Mouse (Mus musculus): ENCODE measurements around the gene Srbd1. TPM values are rescaled to one million over a fixed set of nuclear protein-coding genes. Genes with fewer than 3 reads are reported as not detected.

Gene Srbd1
- polyA plus RNA-seq, 1 experiment from 2014 or later = 18.4 TPM

DNA sequence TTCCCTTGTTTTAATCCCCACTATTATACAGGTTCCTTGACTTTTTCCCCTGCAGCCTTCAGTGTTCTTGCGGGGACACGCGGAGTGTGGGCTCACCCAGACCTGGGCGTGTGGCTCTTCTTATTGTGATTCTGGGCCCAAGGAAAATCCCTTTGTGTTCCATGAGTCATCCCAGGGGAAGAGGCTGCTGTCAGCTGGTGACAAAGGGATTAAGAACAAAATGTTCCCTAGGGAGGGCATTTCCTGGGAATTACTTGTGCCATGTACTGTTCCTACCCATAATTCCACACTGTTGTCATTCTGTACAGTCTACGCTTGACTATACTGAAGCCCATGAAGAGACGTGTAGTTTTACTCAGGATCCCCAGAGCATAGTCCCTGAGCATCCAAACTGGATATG is 12.0 kb upstream of the Srbd1 start:
- H3K9ac ChIP-seq (ENCODE audit: low read length) = no peak overlapping the region
- no peaks in the 10 kb centered on the region for H3K27me3 ChIP-seq (ENCODE audit: control insufficient read depth, insufficient read depth, low read depth, low read length)
- no peaks in the 10 kb centered on the region for H3K4me1 ChIP-seq (replicated peaks; ENCODE audit: control insufficient read depth, insufficient read depth, low read length)
- WGBS = 82% methylated on average over 6 of the region's 6 CpGs
- H3K36me3 ChIP-seq (ENCODE audit: control insufficient read depth, insufficient read depth, low read length) = no peaks in the 10 kb centered on the region
- no peak overlapping the region for H3K4me3 ChIP-seq (ENCODE audit: low read length)
- no peak for ATAC-seq (ENCODE audit: low read depth)
- no peak overlapping the region for H3K27ac ChIP-seq (ENCODE audit: low read length)
- H3K4me2 ChIP-seq (ENCODE audit: low read depth, low read length) = no peak overlapping the region
- H3K9me3 ChIP-seq (ENCODE audit: control insufficient read depth, low read length) = peaks cover 4% of the 10 kb centered on the region; the same call in 1 of the 2 replicates

- Histone ChIP-seq H3K9ac (ENCODE audit: low read length) (no peak overlapping the region), H3K27ac (ENCODE audit: low read length) (no peak overlapping the region), H3K4me1 (replicated peaks; ENCODE audit: control insufficient read depth, insufficient read depth, low read length) (no peaks in the 10 kb centered on the region; the same call in 1 of the 2 replicates), H3K36me3 (ENCODE audit: control insufficient read depth, insufficient read depth, low read length) (no peaks in the 10 kb centered on the region), H3K4me3 (ENCODE audit: low read length) (no peak overlapping the region), H3K27me3 (ENCODE audit: control insufficient read depth, insufficient read depth, low read depth, low read length) (no peaks in the 10 kb centered on the region), H3K4me2 (ENCODE audit: low read depth, low read length) (no peak overlapping the region), H3K9me3 (ENCODE audit: control insufficient read depth, low read length) (peaks cover 4% of the 10 kb centered on the region; the same call in 1 of the 2 replicates)
- peak; percentile 97 for ATAC-seq (ENCODE audit: low read depth)
- 5% methylated on average over 5 of the region's 5 CpGs for WGBS
These were observed 5.9 kb upstream of the Srbd1 start for GRCm38 (mm10) chr17:86150867-86151348.

GRCm38 (mm10) chr17:86149726-86150125 is 4.8 kb upstream of the Srbd1 start:
- no peak overlapping the region for H3K27ac ChIP-seq (ENCODE audit: low read length)
- peaks cover 4% of the 10 kb centered on the region; the same call in 1 of the 2 replicates for H3K9me3 ChIP-seq (ENCODE audit: control insufficient read depth, low read length)
- no peak overlapping the region for H3K4me2 ChIP-seq (ENCODE audit: low read depth, low read length)
- no peak overlapping the region for H3K9ac ChIP-seq (ENCODE audit: low read length)
- no peaks in the 10 kb centered on the region for H3K36me3 ChIP-seq (ENCODE audit: control insufficient read depth, insufficient read depth, low read length)
- ATAC-seq (ENCODE audit: low read depth) = no peak
- 92% methylated on average over 1 of the region's 1 CpGs for WGBS
- H3K4me3 ChIP-seq (ENCODE audit: low read length) = no peak overlapping the region
- H3K27me3 ChIP-seq (ENCODE audit: control insufficient read depth, insufficient read depth, low read depth, low read length) = no peaks in the 10 kb centered on the region
- H3K4me1 ChIP-seq (replicated peaks; ENCODE audit: control insufficient read depth, insufficient read depth, low read length) = peaks cover 4% of the 10 kb centered on the region; the same call in 1 of the 2 replicates

GRCm38 (mm10) chr17:86144537-86145078 is 367 bp downstream of the Srbd1 start:
- H3K36me3 ChIP-seq (ENCODE audit: control insufficient read depth, insufficient read depth, low read length) = no peaks in the 10 kb centered on the region
- no peaks in the 10 kb centered on the region for H3K9me3 ChIP-seq (ENCODE audit: control insufficient read depth, low read length)
- H3K4me3 ChIP-seq (ENCODE audit: low read length) = peak overlapping the region; percentile 84
- ATAC-seq (ENCODE audit: low read depth) = peak; percentile 80
- peaks cover 10% of the 10 kb centered on the region for H3K4me1 ChIP-seq (replicated peaks; ENCODE audit: control insufficient read depth, insufficient read depth, low read length)
- peak overlapping the region; percentile 42 for H3K27ac ChIP-seq (ENCODE audit: low read length)
- peak overlapping the region; percentile 98 for H3K4me2 ChIP-seq (ENCODE audit: low read depth, low read length)
- no peaks in the 10 kb centered on the region for H3K27me3 ChIP-seq (ENCODE audit: control insufficient read depth, insufficient read depth, low read depth, low read length)
- peak overlapping the region; percentile 88 for H3K9ac ChIP-seq (ENCODE audit: low read length)
- under 1% methylated on average over 33 of the region's 33 CpGs for WGBS

DNA sequence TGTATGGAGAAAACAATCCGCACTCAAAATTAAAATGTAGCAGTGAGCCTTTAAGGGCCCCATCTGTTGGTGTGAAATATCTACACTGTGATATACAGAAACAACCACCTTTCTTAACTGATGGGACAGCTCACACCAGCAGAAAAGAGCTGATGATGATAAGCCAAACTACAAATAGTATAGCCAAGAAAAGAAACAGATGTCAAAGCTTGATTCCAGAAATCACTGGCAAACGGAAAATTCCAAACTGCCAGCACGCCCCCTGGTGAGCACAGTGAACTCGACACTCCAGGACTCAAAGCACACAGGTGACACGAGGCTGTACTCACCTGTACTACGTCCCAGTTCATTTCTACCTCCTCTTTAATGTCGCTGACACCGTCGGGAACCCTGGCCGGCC is 9.1 kb downstream of the Srbd1 start:
- Histone ChIP-seq H3K9ac (ENCODE audit: low read length) (no peak overlapping the region), H3K4me2 (ENCODE audit: low read depth, low read length) (no peak overlapping the region), H3K27ac (ENCODE audit: low read length) (no peak overlapping the region), H3K9me3 (ENCODE audit: control insufficient read depth, low read length) (no peaks in the 10 kb centered on the region), H3K27me3 (ENCODE audit: control insufficient read depth, insufficient read depth, low read depth, low read length) (no peaks in the 10 kb centered on the region), H3K36me3 (ENCODE audit: control insufficient read depth, insufficient read depth, low read length) (peaks cover 12% of the 10 kb centered on the region), H3K4me1 (replicated peaks; ENCODE audit: control insufficient read depth, insufficient read depth, low read length) (no peaks in the 10 kb centered on the region), H3K4me3 (ENCODE audit: low read length) (no peak overlapping the region)
- 75% methylated on average over 10 of the region's 10 CpGs for WGBS
- ATAC-seq (ENCODE audit: low read depth) = no peak

- Histone ChIP-seq H3K4me3 (ENCODE audit: low read length) (no peak overlapping the region), H3K27me3 (ENCODE audit: control insufficient read depth, insufficient read depth, low read depth, low read length) (no peaks in the 10 kb centered on the region), H3K9ac (ENCODE audit: low read length) (no peak overlapping the region), H3K27ac (ENCODE audit: low read length) (no peak overlapping the region), H3K4me1 (replicated peaks; ENCODE audit: control insufficient read depth, insufficient read depth, low read length) (no peaks in the 10 kb centered on the region), H3K36me3 (ENCODE audit: control insufficient read depth, insufficient read depth, low read length) (peaks cover 13% of the 10 kb centered on the region), H3K4me2 (ENCODE audit: low read depth, low read length) (no peak overlapping the region), H3K9me3 (ENCODE audit: control insufficient read depth, low read length) (no peaks in the 10 kb centered on the region)
- 66% methylated on average over 6 of the region's 6 CpGs for WGBS
- ATAC-seq (ENCODE audit: low read depth) = no peak
These were observed 10.5 kb downstream of the Srbd1 start for GRCm38 (mm10) chr17:86134461-86134860.

DNA sequence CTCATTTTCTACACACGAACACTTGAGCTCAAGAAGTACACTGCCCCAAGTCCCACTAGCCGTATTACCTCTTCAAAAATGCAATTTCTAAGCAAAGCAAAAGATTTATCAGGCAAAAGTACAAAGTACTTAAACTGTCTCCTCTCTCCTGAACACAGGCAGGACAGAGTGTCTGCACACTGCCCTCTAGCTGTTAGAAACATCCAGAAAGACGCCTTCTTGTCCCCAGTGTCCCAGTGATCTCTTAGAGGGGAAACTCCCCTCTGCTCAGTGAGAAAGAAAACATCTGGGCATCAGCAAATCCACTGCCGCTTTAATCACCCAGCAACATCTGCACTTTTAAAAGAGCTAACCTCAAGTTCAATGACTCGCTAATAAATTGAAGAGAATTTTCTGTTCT is 12.4 kb downstream of the Srbd1 start:
- no peak for ATAC-seq (ENCODE audit: low read depth)
- Histone ChIP-seq H3K4me3 (ENCODE audit: low read length) (no peak overlapping the region), H3K4me2 (ENCODE audit: low read depth, low read length) (no peak overlapping the region), H3K4me1 (replicated peaks; ENCODE audit: control insufficient read depth, insufficient read depth, low read length) (no peaks in the 10 kb centered on the region), H3K36me3 (ENCODE audit: control insufficient read depth, insufficient read depth, low read length) (peaks cover 14% of the 10 kb centered on the region), H3K9ac (ENCODE audit: low read length) (no peak overlapping the region), H3K27me3 (ENCODE audit: control insufficient read depth, insufficient read depth, low read depth, low read length) (no peaks in the 10 kb centered on the region), H3K9me3 (ENCODE audit: control insufficient read depth, low read length) (no peaks in the 10 kb centered on the region), H3K27ac (ENCODE audit: low read length) (no peak overlapping the region)
- 62% methylated on average over 5 of the region's 5 CpGs for WGBS

- Histone ChIP-seq H3K4me2 (ENCODE audit: low read depth, low read length) (no peak overlapping the region), H3K4me3 (ENCODE audit: low read length) (no peak overlapping the region), H3K36me3 (ENCODE audit: control insufficient read depth, insufficient read depth, low read length) (peaks cover 11% of the 10 kb centered on the region), H3K27ac (ENCODE audit: low read length) (no peak overlapping the region), H3K4me1 (replicated peaks; ENCODE audit: control insufficient read depth, insufficient read depth, low read length) (no peaks in the 10 kb centered on the region), H3K9ac (ENCODE audit: low read length) (no peak overlapping the region), H3K9me3 (ENCODE audit: control insufficient read depth, low read length) (no peaks in the 10 kb centered on the region), H3K27me3 (ENCODE audit: control insufficient read depth, insufficient read depth, low read depth, low read length) (no peaks in the 10 kb centered on the region)
- ATAC-seq (ENCODE audit: low read depth) = no peak
- 88% methylated on average over 5 of the region's 5 CpGs for WGBS
These were observed 16.8 kb downstream of the Srbd1 start for GRCm38 (mm10) chr17:86128198-86128597.

DNA sequence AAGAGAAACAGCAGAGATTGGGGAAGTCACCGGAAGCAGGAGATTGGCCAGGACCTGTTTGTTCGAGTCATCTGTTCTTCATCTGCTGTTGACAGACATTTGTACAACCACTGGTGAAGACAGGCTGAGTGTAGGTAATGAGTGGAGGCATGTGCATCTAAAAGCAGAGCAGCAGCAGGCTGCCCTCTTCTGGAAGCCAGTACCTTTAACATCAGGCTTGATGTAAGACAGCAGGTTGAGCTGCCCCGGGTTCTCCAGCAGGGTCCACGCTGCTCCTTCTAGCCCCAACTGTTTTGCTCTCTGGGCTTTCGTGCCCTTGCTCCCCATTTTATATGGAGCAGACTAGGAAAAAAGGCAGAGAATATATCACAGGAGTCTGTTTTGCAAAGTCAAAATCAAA is 19.1 kb downstream of the Srbd1 start:
- 76% methylated on average over 5 of the region's 5 CpGs for WGBS
- no peak overlapping the region for H3K4me2 ChIP-seq (ENCODE audit: low read depth, low read length)
- H3K27me3 ChIP-seq (ENCODE audit: control insufficient read depth, insufficient read depth, low read depth, low read length) = no peaks in the 10 kb centered on the region
- H3K4me1 ChIP-seq (replicated peaks; ENCODE audit: control insufficient read depth, insufficient read depth, low read length) = no peaks in the 10 kb centered on the region
- no peak overlapping the region for H3K4me3 ChIP-seq (ENCODE audit: low read length)
- peaks cover 15% of the 10 kb centered on the region for H3K36me3 ChIP-seq (ENCODE audit: control insufficient read depth, insufficient read depth, low read length)
- no peaks in the 10 kb centered on the region for H3K9me3 ChIP-seq (ENCODE audit: control insufficient read depth, low read length)
- no peak overlapping the region for H3K9ac ChIP-seq (ENCODE audit: low read length)
- no peak overlapping the region for H3K27ac ChIP-seq (ENCODE audit: low read length)
- no peak for ATAC-seq (ENCODE audit: low read depth)

- Histone ChIP-seq H3K36me3 (ENCODE audit: control insufficient read depth, insufficient read depth, low read length) (peaks cover 11% of the 10 kb centered on the region), H3K4me3 (ENCODE audit: low read length) (no peak overlapping the region), H3K4me1 (replicated peaks; ENCODE audit: control insufficient read depth, insufficient read depth, low read length) (no peaks in the 10 kb centered on the region), H3K27me3 (ENCODE audit: control insufficient read depth, insufficient read depth, low read depth, low read length) (no peaks in the 10 kb centered on the region), H3K9ac (ENCODE audit: low read length) (no peak overlapping the region), H3K27ac (ENCODE audit: low read length) (no peak overlapping the region), H3K9me3 (ENCODE audit: control insufficient read depth, low read length) (no peaks in the 10 kb centered on the region), H3K4me2 (ENCODE audit: low read depth, low read length) (no peak overlapping the region)
- WGBS = 89% methylated on average over 3 of the region's 3 CpGs
- ATAC-seq (ENCODE audit: low read depth) = no peak
These were observed 21.8 kb downstream of the Srbd1 start for GRCm38 (mm10) chr17:86123146-86123545.

Data from lung, embryonic 16.5 days (tissue).